Mouse (Mus musculus) G1E (cell line): ENCODE results near the gene Flt3l. TPM values are rescaled to one million over a fixed set of nuclear protein-coding genes. Genes with fewer than 3 reads are reported as not detected.

ENCODE experiments used
- ATAC-seq: 2 replicates; pipeline ENCODE4 v1.8.0; 2016; ENCODE audit warnings: mild to moderate bottlenecking; ENCODE audit not compliant: insufficient number of reproducible peaks, poor library complexity, low FRiP score, severe bottlenecking; ENCODE audit errors: extremely low read depth
- DNase-seq: peaks from one replicate; pipeline ENCODE4 v3.0.0; 2012; ENCODE audit warnings: low spot score
- H3K27me3 ChIP-seq: 2 replicates; pipeline ENCODE4 v1.6.1; 2012; ENCODE audit warnings: mild to moderate bottlenecking, low read length, inconsistent platforms; ENCODE audit not compliant: insufficient read depth
- H3K36me3 ChIP-seq: replicated peaks from 2 replicates; pipeline ENCODE3; 2012; ENCODE audit warnings: mild to moderate bottlenecking, inconsistent platforms
- H3K4me1 ChIP-seq: 2 replicates; pipeline ENCODE4 v1.6.1; 2012; ENCODE audit warnings: low read depth, low read length, inconsistent platforms, mixed read lengths; ENCODE audit not compliant: insufficient read depth
- H3K4me3 ChIP-seq: 2 replicates; pipeline ENCODE4 v1.5.1; 2012; ENCODE audit warnings: low read depth, mild to moderate bottlenecking, inconsistent platforms, low read length, moderate library complexity, mixed read lengths
- H3K9me3 ChIP-seq: replicated peaks from 2 replicates; pipeline ENCODE4 v1.6.1; 2012; ENCODE audit warnings: inconsistent platforms
- CTCF ChIP-seq: IDR thresholded peaks from 2 replicates; pipeline ENCODE4 v1.5.1; 2012; ENCODE audit warnings: low read depth, low read length, inconsistent platforms, mixed read lengths
- GATA1 ChIP-seq: IDR thresholded peaks from 2 replicates; pipeline ENCODE4 v1.6.1; 2012; ENCODE audit warnings: borderline replicate concordance, low read length, inconsistent platforms, mixed read lengths
- GATA2 ChIP-seq: IDR thresholded peaks from 2 replicates; pipeline ENCODE4 v1.6.1; 2012; ENCODE audit warnings: low read depth, low read length, inconsistent platforms, borderline replicate concordance
- POLR2AphosphoS5 ChIP-seq: IDR thresholded peaks from 2 replicates; pipeline ENCODE4 v1.6.1; 2012; ENCODE audit warnings: low read depth, low read length, inconsistent platforms; ENCODE audit not compliant: insufficient replicate concordance
- TAL1 ChIP-seq: conservative IDR thresholded peaks from 2 replicates; pipeline ENCODE4 v1.6.1; 2012; ENCODE audit warnings: low read depth, low read length, inconsistent platforms, mixed read lengths
- polyA plus RNA-seq: library from polyadenylated mRNA; stranded (reverse); fragments of >175 nt; gene quantifications from 2 replicates; pipeline ENCODE4 v1.2.3, GENCODE M21; 2012
- total RNA-seq, 2 experiments: library from RNA; stranded (forward) in 1 of 2; stranded (reverse) in 1 of 2; fragments of 200-1000 nt in 1 of 2; fragments of >200 nt in 1 of 2; fragmentation: Nextera tagmentation in 1 of 2; gene quantifications; 2 replicates each; pipeline ENCODE4 v1.2.3; 2014 to 2017

Flt3l gene
- total and polyA plus RNA-seq, 3 experiments: 38.8 to 75.7 (median 41.0) TPM

DNA sequence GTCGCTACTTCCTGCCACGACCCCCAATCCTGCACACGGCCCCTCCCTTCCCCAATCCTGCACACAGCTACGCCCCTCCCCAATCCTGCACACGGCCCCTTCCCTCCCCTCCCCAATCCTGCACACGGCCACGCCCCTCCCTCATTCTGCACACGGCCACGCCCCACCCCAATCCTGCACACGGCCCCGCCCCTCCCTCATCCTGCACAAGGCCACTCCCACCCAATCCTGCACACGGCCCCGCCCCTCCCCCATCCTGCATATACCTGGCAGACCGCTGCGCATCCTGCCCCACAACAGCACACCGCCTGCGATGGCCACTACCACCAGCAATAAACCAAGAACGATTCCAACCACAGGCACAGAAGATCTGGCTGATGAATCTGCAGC is 42.7 kb downstream of the Flt3l start:
- no peak overlapping the region for H3K4me3 ChIP-seq
- no peaks in the 10 kb centered on the region for H3K36me3 ChIP-seq
- peaks cover 51% of the 10 kb centered on the region for H3K4me1 ChIP-seq
- H3K9me3 ChIP-seq: no peaks in the 10 kb centered on the region
- DNase-seq (no peak), ATAC-seq (no peak)
- peaks cover 33% of the 10 kb centered on the region for H3K27me3 ChIP-seq
- TF ChIP-seq CTCF (no peak), GATA2 (no peak), POLR2AphosphoS5 (no peak)

GRCm38 (mm10) chr7:45092828-45093515 is 43.3 kb downstream of the Flt3l start:
- TF ChIP-seq GATA1: no peak
- no peak for TF ChIP-seq POLR2AphosphoS5
- no peak for TF ChIP-seq TAL1
- no peak for TF ChIP-seq GATA2
- TF ChIP-seq CTCF: no peak
- peaks cover 52% of the 10 kb centered on the region for H3K4me1 ChIP-seq

GRCm38 (mm10) chr7:45092048-45092447 is 44.2 kb downstream of the Flt3l start, which contains the start of gene Rcn3:
Gene Rcn3 (minus strand): TSS chr7:45092221.
- no peak for TF ChIP-seq TAL1
- no peak for TF ChIP-seq GATA1
- no peak for TF ChIP-seq POLR2AphosphoS5
- no peak for TF ChIP-seq CTCF
- TF ChIP-seq GATA2: no peak
- ATAC-seq: no peak
- H3K36me3 ChIP-seq: no peaks in the 10 kb centered on the region
- no peaks in the 10 kb centered on the region for H3K9me3 ChIP-seq
- H3K4me3 ChIP-seq: peak within 1 kb of the TSS; percentile 56; the same call in 1 of the 2 replicates
- H3K27me3 ChIP-seq: peaks cover 44% of the 10 kb centered on the region
- H3K4me1 ChIP-seq: peaks cover 46% of the 10 kb centered on the region
- peak; percentile 40 for DNase-seq

More at GRCm38 (mm10) chr7:45092828-45093515, 43.3 kb downstream of the Flt3l start:
- DNase-seq (no peak), ATAC-seq (no peak)
- Histone ChIP-seq H3K9me3 (no peaks in the 10 kb centered on the region), H3K36me3 (no peaks in the 10 kb centered on the region), H3K4me3 (no peak overlapping the region), H3K27me3 (peaks cover 36% of the 10 kb centered on the region)

DNA sequence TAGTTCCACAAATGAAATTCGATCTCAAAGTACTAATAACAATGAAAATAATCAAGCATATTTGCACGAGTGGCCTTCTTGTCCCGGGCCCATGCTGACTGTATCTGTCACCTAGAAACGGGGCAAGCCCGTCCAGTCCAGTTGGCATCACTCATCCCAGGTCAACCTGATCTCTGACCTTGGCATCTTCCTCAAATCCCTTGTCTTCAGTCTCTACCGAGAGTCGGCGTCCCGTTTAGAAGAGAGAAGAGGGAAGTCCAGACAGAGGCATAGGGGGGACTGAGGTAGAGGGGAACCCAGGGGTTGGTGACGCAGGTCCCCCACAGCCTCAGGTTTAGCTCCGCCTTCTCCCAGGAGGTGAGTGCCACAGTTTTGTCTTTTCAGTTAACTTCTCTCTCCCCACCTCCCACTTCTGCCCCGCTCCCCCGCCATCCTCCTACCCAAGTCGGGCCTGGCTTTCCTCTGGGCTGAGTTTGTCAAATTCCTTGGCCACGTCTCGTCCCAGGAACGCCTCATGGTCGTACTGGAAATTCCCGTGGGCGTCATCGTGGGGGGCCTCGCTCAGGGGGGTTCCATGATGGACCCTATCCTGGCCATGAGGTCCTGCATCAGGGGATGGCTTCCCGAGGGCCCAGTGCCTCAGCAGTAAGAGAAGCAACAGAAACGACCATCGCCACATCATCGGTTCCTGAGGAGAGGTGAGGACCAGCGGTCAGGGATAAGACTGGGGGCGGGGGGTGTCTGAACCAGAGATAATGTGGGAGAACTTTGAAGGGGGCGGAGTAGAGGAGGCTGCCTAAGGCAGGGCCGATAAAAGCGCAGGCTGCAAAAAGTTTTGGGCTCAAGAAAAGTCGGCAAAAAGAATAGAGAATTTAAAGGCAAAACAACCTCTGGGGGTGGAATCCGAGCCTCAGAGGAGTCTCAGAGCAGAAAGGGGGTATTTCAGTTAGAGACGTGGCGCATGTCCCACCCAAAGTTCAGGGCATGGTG is 44.9 kb downstream of the Flt3l start:
- H3K36me3 ChIP-seq: no peaks in the 10 kb centered on the region
- H3K4me3 ChIP-seq: peak overlapping the region; percentile 56; the same call in 1 of the 2 replicates
- H3K4me1 ChIP-seq: peaks cover 46% of the 10 kb centered on the region
- no peaks in the 10 kb centered on the region for H3K9me3 ChIP-seq
- H3K27me3 ChIP-seq: peaks cover 44% of the 10 kb centered on the region
- TF ChIP-seq GATA1 (no peak), CTCF (no peak), POLR2AphosphoS5 (no peak), GATA2 (no peak), TAL1 (no peak)
- DNase-seq (no peak), ATAC-seq (no peak)

DNA sequence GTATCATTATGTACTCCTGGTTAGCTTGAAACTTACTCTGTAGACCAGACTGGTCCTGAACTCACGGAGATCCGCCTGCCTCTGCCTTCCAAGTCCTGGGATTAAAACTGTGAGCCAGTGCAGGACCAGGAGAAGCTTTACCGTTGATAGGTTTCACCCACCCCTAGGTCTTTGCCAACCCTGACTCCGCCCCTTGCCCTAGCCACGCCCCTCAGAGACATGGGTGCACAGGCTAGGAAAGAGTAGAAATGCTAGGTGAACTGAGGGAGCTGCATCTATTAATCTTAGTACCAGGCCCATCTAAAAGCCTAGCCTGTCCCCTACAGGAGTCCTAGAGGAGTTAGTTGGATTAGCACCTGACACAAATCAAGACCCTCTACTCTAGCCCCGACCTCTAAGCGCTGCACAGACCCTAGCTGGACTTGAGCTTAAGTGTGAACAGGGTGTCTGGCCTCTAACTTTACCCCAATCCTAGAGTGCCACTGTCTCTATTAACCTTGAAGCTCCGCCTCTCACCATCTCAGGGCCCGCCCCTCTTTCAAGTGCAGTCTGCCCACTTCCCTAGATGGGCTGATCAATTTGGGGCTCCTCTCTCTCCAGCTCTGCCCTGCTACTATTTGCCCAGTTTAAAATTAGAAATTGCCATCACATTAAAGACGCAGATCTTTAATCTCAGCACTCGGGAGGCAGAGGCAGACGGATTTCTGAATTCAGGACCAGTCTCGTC is 45.8 kb downstream of the Flt3l start:
- TF ChIP-seq POLR2AphosphoS5: no peak
- TF ChIP-seq TAL1: no peak
- H3K9me3 ChIP-seq: peaks cover 3% of the 10 kb centered on the region
- H3K4me3 ChIP-seq: no peak overlapping the region
- DNase-seq (no peak), ATAC-seq (no peak)
- H3K4me1 ChIP-seq: peaks cover 49% of the 10 kb centered on the region
- H3K27me3 ChIP-seq: peaks cover 45% of the 10 kb centered on the region
- no peaks in the 10 kb centered on the region for H3K36me3 ChIP-seq

GRCm38 (mm10) chr7:45088597-45088996 is 47.6 kb downstream of the Flt3l start:
- DNase-seq: no peak
- H3K4me1 ChIP-seq: peaks cover 38% of the 10 kb centered on the region
- no peak for ATAC-seq
- H3K4me3 ChIP-seq: peak overlapping the region; percentile 13; the same call in 1 of the 2 replicates
- H3K27me3 ChIP-seq: peaks cover 41% of the 10 kb centered on the region
- TF ChIP-seq CTCF: no peak
- H3K9me3 ChIP-seq: peaks cover 3% of the 10 kb centered on the region
- no peaks in the 10 kb centered on the region for H3K36me3 ChIP-seq
